Mouse (Mus musculus) monocyte, adult 2 months (primary cell): ENCODE measurements at regions not wholly inside any gene's neighbourhood (a gene's known extent, or its start where the extent isn't known, plus 50 kb on each side); places are given as distances from the start of the nearest gene placed in this dataset.

Experiments
- DNase-seq, 2 experiments: peaks; one replicate each; pipeline ENCODE4 v3.0.0; 2022; ENCODE audit warnings: low spot score in 2 of 2, low read depth in 1 of 2

DNA sequence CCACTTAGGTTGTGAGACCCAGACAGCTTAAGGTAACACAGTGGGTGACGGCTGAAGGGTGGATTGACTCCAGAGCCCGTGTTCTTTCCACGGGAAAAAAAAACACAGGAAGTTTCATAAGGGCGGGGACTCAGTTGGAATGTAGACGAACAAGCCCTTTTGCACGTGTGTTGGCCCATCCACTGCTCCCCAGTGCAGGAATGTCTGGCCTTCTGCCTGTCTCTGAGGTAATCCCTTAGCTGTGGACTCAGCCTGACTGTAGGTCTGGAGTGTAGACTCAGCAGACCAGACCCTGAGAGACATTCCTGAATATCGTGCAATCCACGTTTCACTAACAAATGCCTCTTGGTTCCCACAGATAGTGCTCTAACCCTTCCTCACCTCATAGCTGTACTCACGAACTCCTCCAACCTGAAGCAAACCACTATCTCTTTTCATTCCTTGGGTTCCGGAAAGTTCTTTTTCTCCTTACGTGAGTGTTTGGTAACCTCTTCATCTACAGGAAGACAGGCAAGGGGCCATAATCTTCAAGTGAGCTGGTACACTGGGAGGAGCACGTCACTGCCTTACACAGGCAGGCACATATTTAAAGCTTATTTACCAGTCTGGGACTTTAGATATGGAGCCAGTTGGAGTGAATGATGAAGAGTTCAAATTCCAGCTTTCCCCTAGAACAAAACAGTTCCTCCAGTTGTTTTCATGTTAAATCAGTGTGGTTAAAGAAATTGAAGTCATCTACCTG lies 205.6 kb upstream of the Bcor start:
- DNase-seq: no peak

DNA sequence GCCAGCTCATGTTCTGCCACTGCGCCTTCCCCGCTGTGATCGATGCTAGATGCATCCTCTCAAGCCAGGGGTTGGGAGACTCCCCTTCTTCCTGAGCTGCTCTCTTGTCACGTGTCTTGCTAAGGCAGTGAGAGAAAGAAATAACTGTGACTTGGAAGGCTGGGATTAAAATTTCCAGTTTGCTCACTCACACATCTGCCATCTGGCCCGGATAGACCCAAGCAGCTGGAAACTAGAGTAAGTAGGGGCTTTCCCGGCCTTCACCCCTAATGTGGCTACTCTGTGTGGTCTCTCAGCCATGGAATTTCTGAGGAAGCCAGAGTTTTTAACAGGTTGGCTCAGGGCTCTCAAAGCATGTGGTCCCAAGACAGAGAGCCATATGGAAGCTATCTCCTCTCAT lies 206.6 kb upstream of the Bcor start:
- no peak for DNase-seq

DNA sequence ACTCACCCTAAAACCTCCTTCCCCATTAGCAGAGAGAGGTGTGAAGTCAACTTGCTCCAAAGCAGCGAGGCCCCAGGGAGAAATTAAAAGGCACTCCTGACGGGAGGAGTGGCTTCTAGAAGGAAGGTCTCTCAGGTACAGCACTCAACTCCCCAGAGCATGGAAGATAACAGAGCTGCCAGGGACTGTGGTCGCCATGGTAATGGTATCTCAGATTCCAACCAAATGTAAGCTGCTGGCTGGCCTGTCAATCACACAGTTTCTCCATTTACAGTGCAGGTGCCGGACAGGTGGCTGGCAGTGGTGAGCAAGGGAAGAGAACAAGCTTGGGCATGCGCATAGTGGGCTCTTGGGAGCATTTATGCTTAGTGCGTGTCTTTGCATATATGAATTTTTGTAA lies 213.5 kb upstream of the Bcor start:
- no peak for DNase-seq

DNA sequence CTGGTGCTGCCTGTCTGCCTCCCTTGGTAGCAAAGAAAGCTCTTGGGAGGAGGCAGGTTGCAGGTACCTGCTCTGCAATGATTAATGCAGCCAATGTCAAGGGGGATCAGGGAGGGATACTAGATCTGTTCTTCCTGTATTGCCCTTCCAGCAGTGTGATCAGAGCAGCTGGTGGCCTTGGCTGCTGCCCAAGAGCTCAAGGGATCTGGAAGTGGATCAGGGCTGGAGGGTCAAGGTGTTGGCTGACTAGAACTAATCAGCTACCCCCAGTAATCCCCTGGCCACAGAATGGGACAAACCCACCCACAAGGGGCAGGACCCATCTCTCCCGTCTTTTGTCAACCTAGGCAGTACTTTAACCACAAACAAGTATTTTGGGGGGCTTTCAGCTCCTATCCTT lies 211.8 kb upstream of the Atp6ap2 start:
- DNase-seq: no peak

DNA sequence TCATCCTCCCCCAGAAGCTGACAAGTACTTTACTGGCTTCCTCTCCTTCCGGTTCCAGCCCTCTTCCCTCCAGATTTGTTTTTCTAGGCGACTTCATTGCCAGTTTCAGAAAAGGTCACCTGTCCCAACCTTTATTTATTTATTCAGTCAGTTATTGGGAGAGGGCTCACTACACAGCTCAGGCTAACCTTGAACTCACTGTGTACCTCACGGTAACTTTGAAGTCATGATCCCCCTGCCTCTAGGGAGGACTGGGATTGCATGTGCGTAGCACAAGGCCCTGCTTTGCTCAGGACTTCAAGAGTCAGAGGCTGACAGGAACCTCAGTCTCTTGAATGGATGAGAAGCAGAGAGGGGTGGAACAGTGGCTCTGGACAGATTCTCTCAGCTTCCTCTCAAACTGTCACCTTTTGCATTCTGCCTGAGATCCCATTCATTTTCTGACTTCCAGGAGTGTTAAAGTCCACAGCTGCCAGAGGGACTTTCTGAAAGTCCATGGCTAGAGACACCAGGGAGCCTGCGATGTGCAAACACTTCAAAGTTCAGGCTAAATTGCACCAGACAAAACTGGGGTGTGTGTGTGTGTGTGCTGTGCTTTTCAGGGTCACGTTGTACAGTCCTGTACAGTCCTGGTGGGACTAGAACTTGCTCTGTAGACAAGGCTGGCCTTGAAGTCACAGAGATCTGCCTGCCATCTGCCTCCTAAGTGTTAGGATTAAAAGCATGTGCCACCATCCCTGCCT lies 211.2 kb upstream of the Atp6ap2 start:
- DNase-seq: no peak

DNA sequence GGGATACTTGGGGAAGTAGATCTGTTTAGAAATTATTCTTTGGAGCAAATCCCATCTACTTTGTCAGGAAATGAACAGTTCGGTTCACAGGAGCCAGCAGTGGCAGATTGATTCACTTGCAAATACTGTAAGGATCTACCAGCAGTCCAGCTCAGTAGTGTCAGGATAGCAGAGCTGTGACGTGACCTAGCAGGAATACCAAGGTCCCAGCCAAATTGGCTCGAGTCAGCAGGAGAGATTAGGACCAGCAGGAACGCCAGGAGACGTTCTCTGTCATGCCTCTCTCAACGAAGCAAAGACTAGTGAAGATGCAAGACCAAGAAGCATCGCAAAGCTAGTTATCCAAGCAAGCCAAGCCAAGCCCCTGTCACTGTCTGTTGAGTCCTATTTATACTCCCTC lies 210.2 kb upstream of the Atp6ap2 start:
- DNase-seq: no peak

DNA sequence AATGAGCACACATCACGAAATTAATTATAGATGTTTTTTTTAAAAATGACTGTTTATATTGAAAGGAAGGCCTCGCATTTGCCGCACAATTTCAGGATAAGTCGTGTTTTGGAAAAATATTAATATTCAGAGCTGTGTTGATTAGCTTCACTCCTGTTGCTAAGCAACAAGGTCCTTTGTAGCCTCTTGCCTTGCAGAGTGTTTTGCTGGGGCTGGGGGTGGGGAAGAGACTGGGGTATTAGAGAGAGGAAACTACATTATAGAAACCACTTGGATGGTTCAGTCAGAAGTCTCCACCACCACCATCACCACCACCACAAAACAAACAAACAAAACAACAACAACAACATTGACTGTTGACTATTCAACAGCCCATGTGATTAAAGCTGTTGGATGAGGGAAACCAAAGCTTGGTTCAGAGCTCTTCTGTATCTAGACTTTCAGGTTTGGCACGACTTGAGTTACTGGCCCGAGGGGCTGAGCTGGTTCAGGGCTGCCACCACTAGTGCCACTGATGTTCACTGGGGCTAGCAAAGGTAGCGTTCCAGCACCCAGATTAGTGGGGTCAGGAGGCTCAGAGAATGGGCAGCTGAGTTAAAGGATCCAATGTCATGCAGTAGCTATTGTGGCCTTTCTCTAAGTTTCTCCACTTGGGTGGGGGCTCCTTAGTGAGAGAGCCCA lies 195.3 kb upstream of the Atp6ap2 start:
- DNase-seq: no peak

DNA sequence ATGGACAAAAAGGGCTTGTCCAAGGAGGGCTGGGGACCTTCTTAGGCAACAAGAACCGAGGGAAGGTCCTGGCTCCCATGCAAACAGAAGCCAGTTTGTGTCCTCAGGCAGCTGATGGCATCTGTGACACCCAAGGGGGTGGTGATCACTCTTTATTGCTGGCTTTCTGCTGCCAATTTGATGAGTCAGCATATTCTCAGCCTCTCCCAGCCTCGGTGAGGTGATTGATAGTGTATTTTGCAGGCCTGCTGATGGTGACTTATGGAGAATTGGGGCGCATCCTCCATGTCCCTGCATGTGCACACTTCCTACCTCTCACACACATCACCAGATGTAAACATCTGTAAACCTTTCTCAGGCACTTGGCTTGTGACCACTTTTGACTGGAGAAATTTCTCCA lies 178.3 kb upstream of the Atp6ap2 start:
- no peak for DNase-seq

DNA sequence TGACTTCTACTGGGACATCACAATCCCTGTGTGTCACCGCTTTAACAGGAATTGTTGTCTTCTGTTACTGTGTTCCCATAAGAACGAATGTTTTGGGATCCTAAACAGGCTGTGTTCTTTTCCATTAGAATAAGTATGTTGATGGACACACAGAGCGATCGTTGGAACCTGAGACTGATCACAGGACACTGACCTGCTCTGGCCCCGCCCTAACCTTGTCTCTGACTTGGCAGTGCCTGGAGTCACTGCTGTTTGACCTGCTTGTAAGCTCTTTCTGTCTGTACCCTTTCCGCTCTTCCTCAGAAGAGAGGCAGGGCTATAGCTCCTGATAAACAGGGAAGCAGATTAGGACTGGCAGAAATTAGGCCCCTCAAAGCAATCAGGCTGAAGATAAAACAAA lies 162.0 kb upstream of the Atp6ap2 start:
- no peak for DNase-seq

DNA sequence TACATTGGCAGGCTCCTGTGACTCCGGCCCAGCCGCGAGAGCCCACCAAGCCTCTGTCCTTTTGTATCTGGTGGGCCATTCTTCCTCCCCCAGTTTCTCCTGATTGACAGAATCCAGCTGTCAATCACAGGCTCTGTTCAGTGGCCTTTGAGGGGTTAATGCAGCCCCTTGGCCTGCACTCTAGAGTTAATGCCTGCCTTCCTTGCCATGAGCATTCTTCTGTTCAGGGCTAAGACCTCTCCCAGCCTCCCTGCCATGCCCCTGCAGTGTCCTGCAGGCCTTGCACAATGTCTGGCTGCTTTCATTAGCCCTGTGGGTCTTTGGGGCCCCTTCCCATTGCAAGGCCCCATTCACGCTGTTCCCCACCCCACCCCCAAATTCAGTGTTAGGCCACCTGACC lies 160.9 kb upstream of the Atp6ap2 start:
- no peak for DNase-seq

DNA sequence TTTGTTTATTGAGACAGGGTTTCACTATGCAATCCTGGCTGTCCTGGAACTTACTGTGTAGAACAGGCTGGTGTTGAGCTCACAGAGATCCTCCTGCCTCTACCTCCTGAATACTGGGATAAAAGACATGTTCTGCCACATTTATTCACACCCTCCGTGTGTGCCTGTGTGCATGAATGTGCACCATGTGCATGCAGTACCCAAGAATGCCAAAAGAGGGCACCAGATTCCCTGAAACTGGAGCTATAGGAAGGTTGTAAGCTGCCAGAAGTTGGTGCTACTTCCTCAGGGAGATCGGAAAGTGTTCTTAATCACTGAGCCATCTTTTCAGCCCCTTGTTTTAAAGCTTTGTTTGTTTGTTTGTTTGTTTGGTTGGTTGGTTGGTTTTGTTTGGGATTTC lies 155.3 kb upstream of the Atp6ap2 start:
- no peak for DNase-seq

DNA sequence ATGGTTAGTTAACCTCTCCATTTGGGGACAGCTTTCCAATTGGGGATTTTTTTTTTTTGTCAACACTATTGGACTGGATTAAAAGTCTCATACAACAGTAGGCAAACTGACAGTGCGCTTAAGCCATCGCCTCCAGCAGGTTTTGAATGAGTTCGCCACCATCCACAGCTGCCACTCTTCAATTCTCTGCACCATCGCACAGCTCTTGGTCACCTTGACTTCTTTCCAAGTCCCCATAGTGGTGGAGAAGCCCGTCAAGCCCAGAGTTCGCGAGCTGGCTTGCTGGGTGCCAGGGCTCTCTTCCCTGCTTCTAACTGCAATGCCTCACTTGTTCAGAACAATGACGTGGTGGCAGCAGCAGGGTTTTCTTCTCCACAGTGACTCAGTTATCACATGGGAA lies 151.9 kb upstream of the Atp6ap2 start:
- no peak for DNase-seq

DNA sequence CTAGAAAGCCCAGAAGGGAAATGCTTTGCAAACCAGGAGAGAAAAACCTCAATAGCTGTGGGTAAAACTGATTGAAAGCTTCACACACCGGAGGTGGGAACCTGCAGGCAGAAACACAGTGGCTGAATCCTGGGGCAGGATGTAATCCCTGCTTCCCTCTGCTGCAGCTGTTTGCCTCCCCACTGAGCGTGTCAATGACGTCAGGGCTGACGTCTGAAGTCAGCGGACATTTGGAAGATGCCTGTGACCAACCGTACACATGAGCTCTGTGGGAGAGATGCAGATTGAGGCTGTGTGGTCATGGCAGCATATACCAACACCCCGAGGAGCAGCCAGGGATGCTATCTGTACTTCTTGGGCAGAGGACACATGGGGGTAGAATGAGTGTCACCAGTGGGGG lies 151.5 kb upstream of the Atp6ap2 start:
- no peak for DNase-seq

DNA sequence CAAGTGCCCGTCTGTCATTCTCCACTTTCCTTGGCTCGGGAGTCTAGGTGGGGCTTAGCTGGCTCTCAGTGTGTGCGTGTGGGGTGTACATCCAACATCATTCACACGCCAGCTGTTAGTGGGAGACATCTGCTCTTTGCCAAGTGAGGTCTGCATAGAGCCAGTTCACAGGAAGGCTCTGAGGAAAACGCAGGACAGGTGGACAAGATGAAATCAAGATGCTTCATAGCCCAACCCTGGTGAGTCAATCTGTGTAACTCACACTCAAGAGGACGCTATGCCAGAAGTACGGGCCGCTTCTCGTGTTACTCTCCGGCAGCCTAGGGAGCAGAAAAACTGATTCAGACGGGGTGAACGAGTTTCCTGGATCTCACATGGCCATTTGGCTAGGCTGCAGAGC lies 148.2 kb upstream of the Atp6ap2 start:
- DNase-seq: no peak

DNA sequence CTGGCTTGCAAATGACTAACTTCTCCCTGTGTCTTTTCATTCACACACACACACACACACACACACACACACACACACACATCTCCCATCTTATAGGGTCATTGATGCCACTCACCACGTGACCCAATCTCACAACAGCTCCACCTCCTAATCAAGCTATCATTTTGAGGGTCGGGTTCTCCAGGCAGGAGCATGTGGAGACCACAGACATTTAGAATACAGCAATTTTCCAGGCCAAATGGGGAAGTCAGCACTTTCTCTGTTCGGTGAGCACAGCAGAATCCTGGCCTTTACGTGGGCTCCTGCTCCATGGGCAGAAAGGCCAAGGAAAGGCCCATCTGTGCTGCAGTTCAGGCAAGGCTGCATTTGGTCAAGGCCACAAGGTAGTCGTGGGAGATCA lies 143.8 kb upstream of the Atp6ap2 start:
- no peak for DNase-seq

DNA sequence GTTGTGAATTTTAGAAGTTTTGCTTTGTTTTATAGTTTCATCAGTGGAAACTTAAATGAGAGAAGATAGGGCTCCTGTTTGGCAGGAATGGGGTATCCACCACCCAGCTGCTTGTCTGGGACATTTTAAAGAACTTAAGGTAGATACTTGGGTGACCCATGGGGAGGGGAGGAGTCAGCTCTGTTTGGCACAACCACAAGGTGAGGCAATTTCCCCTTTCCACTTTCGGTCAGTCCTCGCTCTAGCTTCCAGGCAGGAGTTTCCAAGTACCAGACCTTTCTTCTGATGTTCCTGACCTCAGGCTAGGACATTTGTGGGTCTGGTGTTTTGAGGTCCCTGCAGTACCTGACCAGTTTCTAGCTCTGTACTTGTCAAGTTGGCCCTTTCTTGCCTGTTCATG lies 142.5 kb upstream of the Atp6ap2 start:
- DNase-seq: no peak

DNA sequence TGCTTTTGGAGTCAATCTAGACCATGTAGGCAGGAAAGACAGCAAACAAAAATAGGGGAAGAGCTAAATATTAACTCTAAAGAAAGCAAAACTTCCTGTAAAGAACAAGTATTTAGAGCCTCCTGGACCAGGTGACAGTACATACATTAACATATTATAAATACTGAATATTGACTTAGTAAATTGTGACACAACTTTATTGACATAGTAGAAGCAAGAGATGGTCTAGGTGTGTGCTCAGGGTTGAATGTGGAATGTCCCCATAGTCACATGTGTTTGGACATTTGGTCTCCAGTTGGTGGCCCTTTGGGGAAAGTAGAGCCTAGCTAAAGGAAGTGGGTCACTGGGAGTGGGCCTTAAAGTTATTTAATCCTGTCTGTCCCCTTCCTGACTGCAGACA lies 139.6 kb upstream of the Atp6ap2 start:
- no peak for DNase-seq

DNA sequence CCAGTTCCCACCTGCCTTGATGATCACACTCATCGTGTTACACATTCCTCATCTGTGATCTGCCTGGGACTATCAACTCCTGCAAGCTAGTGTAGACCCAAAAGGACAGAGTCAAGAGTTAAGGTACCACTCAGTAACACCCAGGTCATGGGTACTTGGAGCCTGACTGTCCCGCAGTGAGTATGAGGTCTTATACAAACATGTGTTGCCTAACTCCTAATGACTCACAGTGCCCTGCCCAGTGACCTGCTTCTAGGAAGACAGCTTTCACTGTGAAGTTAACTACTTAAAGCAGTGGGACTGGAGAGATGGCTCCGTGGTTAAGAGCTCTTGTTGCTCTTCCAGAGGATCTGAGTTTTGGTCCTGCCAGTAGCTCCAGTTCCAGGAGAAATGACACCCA lies 137.9 kb upstream of the Atp6ap2 start:
- DNase-seq: no peak

DNA sequence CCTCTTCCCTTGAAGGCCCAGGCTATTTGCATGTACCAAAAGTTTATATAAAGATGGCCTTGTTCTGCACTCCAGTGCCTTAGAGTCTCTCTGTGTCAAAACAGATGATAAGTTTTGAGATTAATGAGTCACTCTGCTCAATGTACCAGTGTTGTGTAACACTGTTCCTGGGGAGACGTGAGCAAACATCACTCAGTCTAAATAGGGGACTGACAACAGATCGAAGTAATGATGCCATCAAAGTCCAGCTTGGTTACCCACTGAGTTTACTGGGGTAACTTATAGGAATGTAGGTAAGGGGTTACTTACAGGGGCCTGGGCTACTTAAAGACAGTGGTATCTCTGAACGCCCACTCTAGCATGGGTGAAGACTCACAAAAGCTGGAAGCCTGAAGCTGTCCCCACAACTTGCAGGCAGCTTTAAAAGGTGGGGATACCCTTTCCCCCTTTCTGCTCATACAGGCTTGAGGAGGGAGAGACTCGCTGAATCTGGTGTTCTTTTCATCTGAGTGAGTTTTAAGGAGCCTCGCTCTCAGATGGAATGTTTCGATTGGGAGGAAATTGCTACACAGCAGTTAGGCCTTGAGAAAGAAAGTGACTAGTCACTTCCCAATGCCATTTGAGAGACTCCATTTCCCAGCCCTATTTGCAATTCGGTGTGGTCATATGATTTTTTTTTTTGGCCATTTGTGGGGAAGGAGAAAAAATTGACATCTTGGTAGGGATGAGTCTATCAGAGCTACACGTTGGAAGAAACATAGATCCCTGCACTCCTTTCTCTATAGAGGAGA lies 134.4 kb upstream of the Atp6ap2 start:
- DNase-seq: no peak

DNA sequence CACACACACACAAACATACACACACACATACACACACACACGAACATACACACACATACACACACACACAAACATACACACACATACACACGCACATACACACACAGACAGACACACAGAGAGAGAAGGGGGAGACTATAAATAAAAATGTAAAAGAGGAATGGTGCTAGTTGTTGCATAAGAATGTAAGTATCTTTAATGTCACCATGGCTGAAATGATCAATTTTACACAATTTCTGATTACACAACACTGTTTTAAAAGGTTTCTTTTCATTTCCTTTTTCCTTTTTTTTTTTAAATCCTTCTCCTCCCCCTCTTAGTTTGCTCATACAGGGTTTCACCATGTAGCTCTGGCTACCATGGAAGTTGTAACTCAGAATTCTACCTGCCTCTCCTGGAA lies 125.9 kb upstream of the Atp6ap2 start:
- DNase-seq: no peak

DNA sequence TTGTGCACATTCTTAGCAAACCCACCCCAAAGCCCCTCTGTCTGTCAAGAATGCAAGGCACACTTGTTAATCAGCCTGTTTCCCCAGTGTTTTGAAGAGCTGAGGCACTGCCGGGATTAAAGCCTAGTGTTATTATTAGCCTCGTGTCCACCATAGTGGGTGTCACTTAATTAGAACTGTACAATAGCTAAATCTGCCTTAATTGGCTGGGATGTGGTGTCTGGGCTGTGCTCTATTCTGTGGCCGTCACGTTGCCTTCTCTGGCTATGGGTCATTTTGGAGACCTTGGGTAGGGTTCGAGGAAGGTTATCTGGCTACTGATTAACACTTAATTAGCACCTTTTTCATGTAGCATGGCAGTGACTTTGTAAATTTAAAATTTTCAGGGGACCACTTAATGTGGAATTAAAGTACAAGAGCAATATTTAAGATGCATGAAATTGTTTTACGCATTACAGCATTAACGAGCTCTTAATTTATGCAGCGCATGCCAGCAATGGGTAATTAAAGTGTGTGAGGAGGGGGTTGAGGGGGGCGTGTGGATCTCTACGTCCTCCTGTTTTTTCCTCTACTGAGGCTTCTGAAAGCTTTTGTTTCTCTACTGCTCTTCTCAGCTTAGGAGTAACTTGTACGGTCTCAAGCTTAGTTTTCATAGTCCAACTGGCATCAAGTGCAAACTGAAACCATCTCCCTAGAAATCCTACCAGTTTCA lies 124.5 kb upstream of the Atp6ap2 start:
- no peak for DNase-seq
